Mouse (Mus musculus): ENCODE results near the gene Npas3.

Npas3 gene

DNA sequence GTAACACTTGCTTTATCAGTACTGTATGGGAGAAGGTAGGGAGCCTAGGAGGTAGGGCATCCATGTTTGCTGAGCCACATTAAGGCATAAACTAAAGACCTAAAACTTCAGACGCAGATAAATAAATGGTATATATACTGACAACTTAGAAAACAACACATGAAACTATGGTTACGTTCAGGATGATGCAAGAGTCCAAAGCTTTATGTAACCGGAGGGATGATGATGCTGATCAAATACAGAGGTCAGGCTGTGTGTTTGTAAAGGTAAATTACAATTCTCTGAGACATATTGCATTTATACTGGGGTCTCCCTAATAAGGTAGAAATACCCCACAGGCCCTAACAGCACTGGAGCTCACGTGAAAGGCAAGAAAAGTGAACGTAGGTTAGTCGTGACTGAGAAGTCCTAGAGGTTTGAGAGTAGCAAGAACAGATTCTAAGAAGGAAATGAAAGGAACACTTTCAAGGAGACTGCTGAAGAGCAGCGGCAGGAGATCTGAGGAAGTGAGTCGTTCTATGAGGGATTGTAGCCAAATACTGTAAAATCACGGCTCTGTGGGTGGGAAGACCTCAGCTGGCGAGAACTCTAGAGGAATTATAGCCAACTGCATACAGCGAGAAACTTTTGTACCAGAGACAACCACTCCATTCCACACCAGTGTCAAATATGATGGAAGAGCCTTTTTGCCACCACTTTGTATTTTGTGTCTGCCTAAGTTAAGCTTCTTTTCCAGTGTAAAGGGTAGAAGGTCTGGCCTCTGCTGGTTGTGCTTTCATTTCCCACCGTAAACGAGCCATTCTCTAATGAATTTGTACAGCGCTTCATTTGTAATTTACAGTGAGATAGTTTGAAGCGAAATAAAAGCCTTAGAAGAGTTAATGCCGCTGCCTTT lies 49.7 kb downstream of the Npas3 start:
- no peak for DNase-seq

DNA sequence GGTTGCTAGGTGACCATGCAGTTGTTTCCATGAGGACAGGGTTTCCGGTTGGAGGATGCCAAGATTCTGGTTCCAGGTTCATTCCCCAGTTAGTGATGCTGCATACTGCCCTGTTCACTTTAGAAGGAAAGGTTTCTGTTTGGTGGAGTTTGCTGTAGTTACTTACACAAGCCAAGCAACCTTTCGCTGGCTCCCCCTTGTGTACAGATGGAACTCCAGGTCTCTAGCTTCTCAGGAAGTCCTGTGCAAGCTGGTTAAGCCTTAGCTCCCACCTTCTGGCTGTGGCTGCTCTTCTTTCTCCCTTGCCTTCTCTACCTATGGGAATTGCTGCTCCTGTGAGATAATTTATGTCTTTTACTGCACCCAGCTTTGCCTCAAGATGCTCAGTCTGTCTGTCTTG lies 52.5 kb downstream of the Npas3 start:
- DNase-seq, result no peak

- DNase-seq, result no peak
These were observed 53.7 kb downstream of the Npas3 start for GRCm38 (mm10) chr12:53302129-53302528.

- DNase-seq, result no peak
These were observed 68.2 kb downstream of the Npas3 start for GRCm38 (mm10) chr12:53316715-53317114.

- no peak for DNase-seq
These were observed 69.3 kb downstream of the Npas3 start for GRCm38 (mm10) chr12:53317801-53318200.

- no peak for DNase-seq
These were observed 72.0 kb downstream of the Npas3 start for GRCm38 (mm10) chr12:53320526-53320925.

DNA sequence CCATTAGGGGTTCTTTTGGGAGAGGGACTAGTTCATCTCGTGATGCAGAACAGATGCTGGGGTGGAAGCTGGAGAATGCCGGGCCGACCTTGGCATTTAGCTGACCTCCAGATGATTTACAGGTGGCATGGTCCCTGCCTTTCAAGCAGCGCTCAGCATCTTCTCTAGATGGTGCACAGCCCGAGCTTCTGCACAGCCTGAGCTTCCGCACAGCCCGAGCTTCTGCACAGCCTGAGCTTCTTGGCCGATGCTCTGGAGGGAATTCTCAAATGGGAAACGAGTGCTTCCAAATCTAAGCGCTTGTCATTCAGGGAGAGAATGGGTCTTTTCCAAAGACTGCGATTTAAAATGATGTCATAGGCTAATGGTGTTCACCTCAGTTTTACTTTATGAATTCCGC lies 72.5 kb downstream of the Npas3 start:
- no peak for DNase-seq

GRCm38 (mm10) chr12:53321944-53322343 lies 73.5 kb downstream of the Npas3 start:
- DNase-seq, result no peak

- no peak for DNase-seq
These were observed 79.2 kb downstream of the Npas3 start for GRCm38 (mm10) chr12:53327653-53328188.

DNA sequence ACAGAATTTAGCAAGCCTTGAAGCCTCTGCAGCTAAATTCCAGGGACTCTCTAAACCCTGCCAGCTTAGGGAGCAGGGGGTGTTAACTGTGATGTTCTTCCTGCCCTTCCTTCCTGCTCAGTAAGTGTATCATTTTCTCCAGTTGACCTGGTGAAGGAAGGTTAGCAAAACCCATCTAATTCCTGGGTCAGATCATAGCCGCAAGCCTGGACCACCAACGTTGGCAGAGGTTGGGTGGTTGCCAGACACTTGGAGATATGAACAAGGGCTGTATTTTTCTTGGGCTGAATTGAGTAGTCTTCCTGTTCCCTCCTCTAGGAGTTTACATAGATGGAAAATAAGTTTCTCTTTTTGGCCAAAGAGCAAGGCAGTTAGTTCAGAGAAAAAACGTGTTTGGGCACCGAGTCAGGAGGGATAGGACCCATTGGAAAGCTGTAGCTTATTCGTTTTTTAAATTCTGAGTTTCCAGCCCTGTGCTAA lies 79.8 kb downstream of the Npas3 start:
- peak; percentile 50 for DNase-seq

- no peak for DNase-seq
These were observed 81.7 kb downstream of the Npas3 start for GRCm38 (mm10) chr12:53330141-53330540.

GRCm38 (mm10) chr12:53331391-53331790 lies 82.9 kb downstream of the Npas3 start:
- no peak for DNase-seq

DNA sequence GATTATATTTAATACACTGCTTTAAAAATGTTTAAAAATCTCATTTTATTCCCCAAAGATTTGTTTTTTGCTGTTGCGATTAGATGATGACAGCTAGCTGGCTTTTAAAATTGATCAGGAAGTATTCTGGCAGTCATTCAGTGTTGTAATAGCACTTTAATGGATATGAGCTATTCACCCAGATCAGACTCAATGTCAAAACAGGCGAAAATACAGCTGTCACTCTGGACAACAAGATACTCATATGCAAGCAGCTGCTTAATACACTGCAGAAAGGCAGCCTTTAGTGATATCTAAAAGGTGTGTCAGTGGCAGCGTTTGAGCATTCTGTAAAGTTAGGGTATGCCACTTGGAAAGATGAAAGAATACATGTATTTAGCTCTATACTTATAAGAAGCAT lies 83.3 kb downstream of the Npas3 start:
- DNase-seq, result no peak

DNA sequence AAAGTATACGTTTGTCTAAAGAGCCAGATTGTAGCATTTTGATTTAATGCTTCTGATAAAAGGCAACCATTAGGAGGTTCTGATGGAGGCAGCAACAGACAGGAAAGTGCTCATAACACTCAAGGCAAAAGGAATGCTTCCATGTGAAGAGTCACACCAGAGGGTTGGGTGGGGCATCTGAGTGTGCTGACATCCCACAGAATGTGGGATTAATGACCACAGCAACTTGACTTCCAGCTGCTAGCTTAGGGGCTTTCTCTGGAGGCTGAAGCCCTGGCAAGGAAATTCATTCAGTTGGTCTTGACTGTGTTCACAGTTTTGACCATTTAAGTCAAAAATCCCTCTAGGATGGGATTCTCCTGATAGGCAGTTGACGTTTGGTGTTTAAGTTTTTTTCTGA lies 84.8 kb downstream of the Npas3 start:
- no peak for DNase-seq

DNA sequence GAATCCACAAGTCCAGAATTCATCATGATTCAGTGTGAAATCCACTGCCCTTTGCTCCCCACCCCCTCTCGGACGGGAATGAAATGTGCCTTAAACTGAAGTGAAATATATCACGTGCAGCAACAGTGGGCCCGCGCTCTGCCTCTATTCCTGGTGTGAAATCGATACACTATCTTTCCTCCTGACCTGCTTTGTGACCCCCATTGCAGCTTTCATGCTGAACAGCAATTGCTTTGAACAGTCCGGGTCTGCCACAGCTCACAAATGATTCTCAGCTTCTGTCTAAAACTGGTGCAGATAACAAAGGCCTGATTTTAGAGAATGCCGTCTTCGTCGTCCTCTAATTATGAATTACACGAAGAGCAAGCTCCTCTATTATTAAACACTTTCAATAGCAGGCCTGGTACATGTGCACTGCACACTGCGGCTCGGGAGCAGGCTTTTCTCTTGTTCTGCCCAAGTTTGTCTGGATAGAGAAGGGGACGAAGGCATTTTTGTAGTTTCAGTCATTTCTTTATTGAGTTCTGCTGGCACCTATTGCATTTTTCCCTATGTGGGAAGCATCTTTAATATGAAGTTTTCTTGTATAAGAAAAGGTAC lies 90.0 kb downstream of the Npas3 start:
- DNase-seq, result no peak

DNA sequence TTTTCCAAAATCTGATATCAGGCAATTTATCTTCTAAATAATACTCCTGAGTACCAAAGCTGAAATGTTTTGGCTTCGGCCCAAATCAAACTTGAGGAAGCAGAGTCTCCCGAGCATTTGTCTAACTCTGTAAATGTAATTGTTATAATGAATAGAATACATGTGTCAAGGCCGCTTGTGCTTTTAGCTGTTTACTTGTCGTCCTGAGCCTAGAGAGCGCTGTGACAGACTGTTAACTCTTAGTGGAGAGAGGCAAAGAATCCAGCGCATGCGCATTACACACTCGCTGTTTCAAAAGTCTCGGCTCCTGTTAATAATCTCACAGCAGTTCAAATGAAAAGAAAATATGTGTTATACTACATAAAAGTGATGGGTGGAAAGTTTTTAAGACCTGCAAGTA lies 94.3 kb downstream of the Npas3 start:
- DNase-seq, result no peak

DNA sequence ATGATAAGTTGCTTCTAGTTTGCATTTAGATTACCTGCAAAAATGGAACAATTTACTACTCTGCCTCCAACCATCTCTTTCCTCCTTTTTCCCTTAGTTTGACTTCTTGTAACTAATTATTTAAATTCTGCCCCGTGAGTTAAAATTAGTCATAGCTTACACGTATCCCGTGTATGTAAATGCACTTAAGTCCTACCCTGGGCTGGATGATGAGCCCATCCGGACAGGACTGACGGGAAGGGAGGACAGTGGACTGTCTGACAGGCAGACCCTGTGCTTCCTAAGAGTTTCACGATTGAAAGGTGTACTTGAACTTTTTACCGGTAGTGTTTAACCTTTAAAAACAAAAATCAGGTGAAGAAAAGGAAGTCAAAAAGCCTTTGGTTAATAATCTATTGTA lies 103.4 kb downstream of the Npas3 start:
- no peak for DNase-seq

DNA sequence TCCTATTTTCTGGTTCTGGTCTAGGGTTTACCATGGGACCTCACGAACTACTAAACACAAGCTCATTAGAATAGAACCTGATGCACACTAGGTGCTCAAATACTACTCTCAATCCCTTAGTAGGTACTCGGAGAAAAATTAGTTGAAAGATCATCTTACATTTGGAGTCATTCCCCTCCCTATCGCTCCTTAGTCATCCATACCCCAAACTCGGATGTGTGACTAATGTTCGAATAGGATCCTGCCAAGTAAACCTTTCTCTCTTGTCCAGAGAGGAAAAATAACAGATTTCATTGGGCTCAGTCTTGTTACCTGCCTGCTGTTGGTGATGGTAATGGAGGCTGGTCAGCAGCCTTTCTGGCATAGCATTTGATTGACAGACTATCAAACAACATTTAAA lies 117.3 kb downstream of the Npas3 start:
- no peak for DNase-seq

DNA sequence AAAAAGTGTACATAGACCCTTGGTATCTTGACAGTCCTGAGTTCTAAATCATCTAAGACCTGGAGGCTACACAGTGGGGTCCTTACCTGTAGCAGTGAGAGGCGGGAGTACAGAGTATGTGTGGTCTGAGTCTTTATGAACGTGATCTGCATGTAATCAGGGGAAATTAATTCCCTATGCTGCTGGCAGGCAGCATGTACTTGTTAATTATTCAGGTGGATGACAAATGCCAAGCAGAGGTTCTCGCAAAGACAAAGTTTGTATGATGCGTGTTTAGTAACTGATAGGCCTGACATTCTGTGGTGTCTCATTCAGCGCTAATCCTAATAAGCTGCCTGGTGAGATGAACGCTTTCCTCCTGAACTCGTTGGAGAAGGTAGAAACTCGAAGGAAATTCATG lies 136.4 kb downstream of the Npas3 start:
- no peak for DNase-seq

DNA sequence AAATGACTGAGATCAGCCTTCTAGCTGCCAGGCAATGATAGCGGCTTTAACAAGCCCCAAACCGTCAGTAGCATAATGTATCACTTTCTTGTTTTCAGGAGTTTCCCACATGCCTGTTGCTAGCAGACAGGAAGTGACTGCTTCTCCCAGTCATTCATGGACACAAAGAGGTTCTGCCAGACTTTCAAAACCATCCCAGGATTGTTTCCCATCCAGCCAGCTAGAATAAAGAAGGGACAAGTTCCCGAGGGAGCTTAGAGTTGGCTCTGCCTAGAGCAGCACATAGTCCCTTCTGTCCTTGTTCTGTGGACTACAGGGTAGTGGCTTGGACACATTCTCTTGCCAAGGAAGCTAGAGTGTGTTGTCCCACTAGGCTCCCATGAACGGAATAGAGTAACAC lies 157.4 kb downstream of the Npas3 start:
- no peak for DNase-seq

DNA sequence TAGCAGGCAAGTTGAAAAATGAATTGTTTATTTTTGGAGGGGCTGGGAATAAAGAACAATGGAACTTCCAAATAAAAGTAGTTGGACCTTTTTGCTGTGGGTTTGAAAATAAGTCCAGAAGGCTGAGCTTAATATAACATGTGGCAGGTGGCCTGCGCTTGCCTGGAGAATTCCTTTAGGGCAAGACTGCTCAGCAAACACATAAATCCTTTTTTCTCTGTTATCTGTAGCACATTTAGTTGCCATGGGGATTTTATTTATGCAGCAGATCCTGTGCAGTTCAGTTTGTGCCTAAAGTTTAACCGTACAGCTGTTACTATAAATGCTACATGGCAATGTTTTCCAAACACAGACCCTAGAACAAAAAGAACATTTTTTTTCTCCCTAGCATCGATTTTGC lies 159.3 kb downstream of the Npas3 start:
- no peak for DNase-seq

DNA sequence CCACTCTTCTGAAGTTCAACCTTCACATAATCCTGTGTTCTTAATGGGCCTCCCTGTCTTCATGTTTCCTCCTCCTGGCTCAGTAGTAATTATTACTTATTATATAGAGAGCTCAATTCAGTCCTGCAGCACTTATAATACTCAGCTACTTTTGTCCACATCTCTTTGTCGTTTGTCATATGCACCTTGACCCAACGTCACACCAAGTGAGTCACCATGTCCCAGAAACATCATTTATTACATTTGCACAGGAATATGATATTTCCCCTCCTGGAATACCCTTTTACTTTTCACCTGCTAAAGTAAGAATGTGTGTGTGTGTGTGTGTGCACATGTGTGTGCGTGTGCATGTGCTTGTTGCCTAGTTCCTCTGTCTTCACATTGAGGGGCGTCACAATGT lies 161.2 kb downstream of the Npas3 start:
- no peak for DNase-seq

- DNase-seq, result no peak
These were observed 162.2 kb downstream of the Npas3 start for GRCm38 (mm10) chr12:53410647-53411046.

- DNase-seq, result no peak
These were observed 167.6 kb downstream of the Npas3 start for GRCm38 (mm10) chr12:53416096-53416495.

Measured in right cerebral cortex, postnatal 4 days (tissue).